Mouse (Mus musculus) hindbrain, embryonic 16.5 days (tissue): Measurements from ENCODE around the gene Wdr70. TPM values are rescaled to one million over a fixed set of nuclear protein-coding genes. Genes with fewer than 3 reads are reported as not detected.

Source experiments
- ATAC-seq: fragments of 200-750 bp; cut with Nextera tagmentation; 2 replicates; pipeline ENCODE4 v1.8.0; 2017; ENCODE audit warnings: moderate TSS enrichment, moderate library complexity
- H3K27ac ChIP-seq: fragments of 300-500 bp; sonication (generic); 2 replicates; pipeline ENCODE4 v1.5.1; 2014; ENCODE audit warnings: low read depth, mild to moderate bottlenecking, control low read depth, low read length, moderate library complexity
- H3K27me3 ChIP-seq: fragments of 300-500 bp; sonication (generic); replicated peaks from 2 replicates; pipeline ENCODE4 v1.6.1; 2014; ENCODE audit warnings: low read length; ENCODE audit not compliant: control insufficient read depth, insufficient read depth
- H3K36me3 ChIP-seq: fragments of 300-500 bp; sonication (generic); 2 replicates; pipeline ENCODE4 v1.6.1; 2014; ENCODE audit warnings: mild to moderate bottlenecking, low read length, moderate library complexity, mixed read lengths; ENCODE audit not compliant: control insufficient read depth, insufficient read depth
- H3K4me1 ChIP-seq: fragments of 300-500 bp; sonication (generic); 2 replicates; pipeline ENCODE4 v1.6.1; 2014; ENCODE audit warnings: low read depth, low read length; ENCODE audit not compliant: control insufficient read depth, insufficient read depth
- H3K4me2 ChIP-seq: fragments of 300-500 bp; sonication (generic); 2 replicates; pipeline ENCODE4 v1.6.1; 2014; ENCODE audit warnings: mild to moderate bottlenecking, low read length, control low read depth, moderate library complexity
- H3K4me3 ChIP-seq: fragments of 300-500 bp; sonication (generic); 2 replicates; pipeline ENCODE4 v1.5.1; 2014; ENCODE audit warnings: mild to moderate bottlenecking, low read length, control low read depth, moderate library complexity
- H3K9ac ChIP-seq: fragments of 300-500 bp; sonication (generic); 2 replicates; pipeline ENCODE4 v1.6.1; 2014; ENCODE audit warnings: low read depth, mild to moderate bottlenecking, control low read depth, low read length, moderate library complexity
- H3K9me3 ChIP-seq: fragments of 300-500 bp; sonication (generic); 2 replicates; pipeline ENCODE4 v1.6.1; 2014; ENCODE audit warnings: mild to moderate bottlenecking, low read length, moderate library complexity; ENCODE audit not compliant: control insufficient read depth
- WGBS: fragments of 180-500 bp; shearing (Covaris S2); extraction: QIAGEN DNeasy Blood & Tissue Kit; methylation state at CpG from one replicate; pipeline ENCODE4 v1.1.7; 2014; 5-methylcytosine and 5-hydroxymethylcytosine counted together
- polyA plus RNA-seq: library from polyadenylated mRNA; unstranded; fragments of >200 nt; fragmentation: Nextera tagmentation; extraction: Ambion mirVana; gene quantifications from 2 replicates; pipeline ENCODE4 v1.2.1, GENCODE M21; 2015

Gene Wdr70
- polyA plus RNA-seq, 1 experiment from 2014 or later = 71.3 TPM

- H3K4me1 ChIP-seq = no peaks in the 10 kb centered on the region; the same call in 1 of the 2 replicates
- no peak overlapping the region for H3K4me2 ChIP-seq
- no peak overlapping the region for H3K4me3 ChIP-seq
- no peak overlapping the region for H3K9ac ChIP-seq
- H3K9me3 ChIP-seq = no peaks in the 10 kb centered on the region
- no peaks in the 10 kb centered on the region for H3K27me3 ChIP-seq
- no peak for ATAC-seq
- no peak overlapping the region for H3K27ac ChIP-seq
- whole genome bisulfite sequencing = 91% methylated on average over 3 of the region's 3 CpGs
- H3K36me3 ChIP-seq = no peaks in the 10 kb centered on the region
Observed at GRCm38 (mm10) chr15:7865305-7865704, 233.7 kb downstream of the Wdr70 start.

- no peaks in the 10 kb centered on the region for H3K9me3 ChIP-seq
- H3K4me2 ChIP-seq = no peak overlapping the region
- H3K9ac ChIP-seq = no peak overlapping the region
- ATAC-seq = no peak
- H3K4me3 ChIP-seq = no peak overlapping the region
- no peaks in the 10 kb centered on the region for H3K27me3 ChIP-seq
- 28% methylated on average over 5 of the region's 5 CpGs for WGBS
- H3K27ac ChIP-seq = no peak overlapping the region
- no peaks in the 10 kb centered on the region for H3K36me3 ChIP-seq
- H3K4me1 ChIP-seq = no peaks in the 10 kb centered on the region; the same call in 1 of the 2 replicates
Observed at GRCm38 (mm10) chr15:7863328-7863727, 235.7 kb downstream of the Wdr70 start.

- no peak for ATAC-seq
- H3K4me1 ChIP-seq = no peaks in the 10 kb centered on the region; the same call in 1 of the 2 replicates
- 97% methylated on average over 5 of the region's 5 CpGs for WGBS
Observed at GRCm38 (mm10) chr15:7862890-7863289, 236.1 kb downstream of the Wdr70 start.

GRCm38 (mm10) chr15:7858841-7859240 lies 240.2 kb downstream of the Wdr70 start:
- Histone ChIP-seq H3K4me1 (no peaks in the 10 kb centered on the region; the same call in 1 of the 2 replicates), H3K27ac (no peak overlapping the region), H3K9ac (no peak overlapping the region), H3K27me3 (no peaks in the 10 kb centered on the region), H3K4me3 (no peak overlapping the region), H3K9me3 (no peaks in the 10 kb centered on the region), H3K36me3 (no peaks in the 10 kb centered on the region), H3K4me2 (no peak overlapping the region)
- ATAC-seq = no peak
- WGBS = 84% methylated on average over 5 of the region's 5 CpGs

More at GRCm38 (mm10) chr15:7862890-7863289, 236.1 kb downstream of the Wdr70 start:
- Histone ChIP-seq H3K9ac (no peak overlapping the region), H3K4me3 (no peak overlapping the region), H3K27me3 (no peaks in the 10 kb centered on the region), H3K27ac (no peak overlapping the region), H3K9me3 (no peaks in the 10 kb centered on the region), H3K4me2 (no peak overlapping the region), H3K36me3 (no peaks in the 10 kb centered on the region)

- Histone ChIP-seq H3K4me1 (no peaks in the 10 kb centered on the region), H3K27me3 (no peaks in the 10 kb centered on the region), H3K36me3 (no peaks in the 10 kb centered on the region), H3K4me2 (no peak overlapping the region), H3K27ac (no peak overlapping the region), H3K9ac (no peak overlapping the region), H3K9me3 (no peaks in the 10 kb centered on the region), H3K4me3 (no peak overlapping the region)
- no peak for ATAC-seq
- WGBS = 69% methylated on average over 13 of the region's 13 CpGs
Observed at GRCm38 (mm10) chr15:7857418-7857817, 241.6 kb downstream of the Wdr70 start.

GRCm38 (mm10) chr15:7842398-7842797 lies 256.6 kb downstream of the Wdr70 start:
- Histone ChIP-seq H3K4me3 (no peak overlapping the region), H3K4me2 (no peak overlapping the region), H3K36me3 (no peaks in the 10 kb centered on the region), H3K4me1 (no peaks in the 10 kb centered on the region), H3K27me3 (no peaks in the 10 kb centered on the region), H3K9me3 (no peaks in the 10 kb centered on the region), H3K27ac (no peak overlapping the region), H3K9ac (no peak overlapping the region)
- no peak for ATAC-seq
- WGBS = 91% methylated on average over 4 of the region's 4 CpGs

GRCm38 (mm10) chr15:7841664-7842063 lies 257.3 kb downstream of the Wdr70 start:
- 81% methylated on average over 1 of the region's 1 CpGs for WGBS
- Histone ChIP-seq H3K4me2 (no peak overlapping the region), H3K9ac (no peak overlapping the region), H3K36me3 (no peaks in the 10 kb centered on the region), H3K27ac (no peak overlapping the region), H3K4me3 (no peak overlapping the region), H3K27me3 (no peaks in the 10 kb centered on the region), H3K4me1 (no peaks in the 10 kb centered on the region), H3K9me3 (no peaks in the 10 kb centered on the region)
- no peak for ATAC-seq

- no peaks in the 10 kb centered on the region for H3K27me3 ChIP-seq
- H3K4me3 ChIP-seq = no peak overlapping the region
- no peak overlapping the region for H3K9ac ChIP-seq
- H3K9me3 ChIP-seq = no peaks in the 10 kb centered on the region
- no peak for ATAC-seq
- no peaks in the 10 kb centered on the region for H3K4me1 ChIP-seq
- 70% methylated on average over 7 of the region's 7 CpGs for WGBS
- H3K4me2 ChIP-seq = no peak overlapping the region
- H3K27ac ChIP-seq = no peak overlapping the region
- H3K36me3 ChIP-seq = no peaks in the 10 kb centered on the region
Observed at GRCm38 (mm10) chr15:7838921-7839309, 260.1 kb downstream of the Wdr70 start.

GRCm38 (mm10) chr15:7838060-7838920 lies 260.7 kb downstream of the Wdr70 start:
- H3K4me1 ChIP-seq = no peaks in the 10 kb centered on the region
- H3K27me3 ChIP-seq = no peaks in the 10 kb centered on the region
- H3K27ac ChIP-seq = no peak overlapping the region
- WGBS = 84% methylated on average over 8 of the region's 8 CpGs
- no peak for ATAC-seq
- H3K4me2 ChIP-seq = no peak overlapping the region
- no peaks in the 10 kb centered on the region for H3K9me3 ChIP-seq
- no peak overlapping the region for H3K9ac ChIP-seq
- H3K36me3 ChIP-seq = no peaks in the 10 kb centered on the region
- no peak overlapping the region for H3K4me3 ChIP-seq
